Mouse (Mus musculus) retina, postnatal 7 days (tissue): ENCODE results near the gene Far2.

Source experiments
- DNase-seq: peaks from one replicate; pipeline ENCODE4 v3.0.0-alpha.2; 2012; ENCODE audit warnings: low read depth, low spot score

Far2 gene

GRCm38 (mm10) chr6:148046881-148047649 lies at the start of gene Far2:
TSS of gene Far2 (plus strand) at chr6:148047259.
- no peak for DNase-seq

GRCm38 (mm10) chr6:148000483-148000882 lies 46.6 kb upstream of the Far2 start:
- no peak for DNase-seq

- no peak for DNase-seq
Measured at GRCm38 (mm10) chr6:148001071-148001470, 46.0 kb upstream of the Far2 start.

GRCm38 (mm10) chr6:148006118-148006837 lies 40.8 kb upstream of the Far2 start:
- no peak for DNase-seq

- DNase-seq, result no peak
Measured at GRCm38 (mm10) chr6:148040759-148041158, 6.3 kb upstream of the Far2 start.

- DNase-seq, result no peak
Measured at GRCm38 (mm10) chr6:148047650-148047988, 560 bp downstream of the Far2 start.

- DNase-seq, result no peak
Measured at GRCm38 (mm10) chr6:148063131-148063530, 16.1 kb downstream of the Far2 start.

- DNase-seq, result no peak
Measured at GRCm38 (mm10) chr6:148066267-148066666, 19.2 kb downstream of the Far2 start.

GRCm38 (mm10) chr6:148068786-148069185 lies 21.7 kb downstream of the Far2 start:
- no peak for DNase-seq

GRCm38 (mm10) chr6:148073599-148073998 lies 26.5 kb downstream of the Far2 start:
- DNase-seq, result no peak

GRCm38 (mm10) chr6:148074211-148074864 lies 27.3 kb downstream of the Far2 start:
- no peak for DNase-seq

- DNase-seq, result no peak
Measured at GRCm38 (mm10) chr6:148083864-148084263, 36.8 kb downstream of the Far2 start.

- DNase-seq, result no peak
Measured at GRCm38 (mm10) chr6:148084403-148084802, 37.3 kb downstream of the Far2 start.

GRCm38 (mm10) chr6:148097039-148097438 lies 50.0 kb downstream of the Far2 start:
- no peak for DNase-seq

GRCm38 (mm10) chr6:148101977-148102376 lies 54.9 kb downstream of the Far2 start:
- DNase-seq, result no peak

- no peak for DNase-seq
Measured at GRCm38 (mm10) chr6:148102434-148102833, 55.4 kb downstream of the Far2 start.

- DNase-seq, result no peak
Measured at GRCm38 (mm10) chr6:148104212-148104611, 57.2 kb downstream of the Far2 start.

- no peak for DNase-seq
Measured at GRCm38 (mm10) chr6:148105722-148106268, 58.7 kb downstream of the Far2 start.

- DNase-seq, result no peak
Measured at GRCm38 (mm10) chr6:148108741-148109472, 61.8 kb downstream of the Far2 start.

GRCm38 (mm10) chr6:148110996-148111633 lies 64.1 kb downstream of the Far2 start:
- DNase-seq, result no peak

- DNase-seq, result no peak
Measured at GRCm38 (mm10) chr6:148116371-148116770, 69.3 kb downstream of the Far2 start.
